Mouse (Mus musculus) E14TG2a.4 (cell line): ENCODE measurements around the gene Hoxd8.

Experiments
- CTCF ChIP-seq: conservative IDR thresholded peaks from 2 replicates; pipeline ENCODE4 v1.5.1; 2014; ENCODE audit warnings: low read length
- NANOG ChIP-seq: IDR thresholded peaks from 2 replicates; pipeline ENCODE4 v1.6.1; 2014; ENCODE audit warnings: borderline replicate concordance, low read length, mixed read lengths
- POU5F1 ChIP-seq: IDR thresholded peaks from 2 replicates; pipeline ENCODE4 v1.6.1; 2014; ENCODE audit warnings: low read length, borderline replicate concordance

GRCm38 (mm10) chr2:74732513-74733316 lies 28.3 kb downstream of the Hoxd8 start:
- TF ChIP-seq CTCF: no peak
- no peak for TF ChIP-seq POU5F1
- TF ChIP-seq NANOG: no peak
